In genomic region chr7:115691091-115691490, GRCm38 (mm10) we compare ENCODE assay signal across 24 mouse cellular contexts.
DNase-seq lines count a peak whose midpoint lies in the region; ATAC-seq and TF ChIP-seq lines count a peak whose summit lies in the region.
"Had no signal": no experiment of that assay in that cellular context is flagged by ENCODE, and none has a peak within 500 bp of the region (broad histone marks: within the 10 kb centered on the region; RNA-seq: fewer than 3 reads in every experiment).

No protein-coding gene starts in this region.

- TF ChIP-seq POLR2A in brain, embryonic 14.5 days (IDR thresholded peaks at IDR 0.05; ENCODE audit: borderline replicate concordance, extremely low read depth, insufficient read depth, insufficient read length, poor library complexity, severe bottlenecking) = no peak

- H3K4me3 ChIP-seq in forebrain, embryonic 14.5 days (ENCODE audit: low read depth, low read length) = no peak overlapping the region
- H3K4me3 ChIP-seq in forebrain, embryonic 13.5 days = no peak overlapping the region
- no peak overlapping the region for H3K4me3 ChIP-seq in limb, embryonic 10.5 days
- H3K4me3 ChIP-seq: embryonic facial prominence, embryonic 13.5 days; heart, adult 2 months; heart, embryonic 15.5 days; hindbrain, embryonic 13.5 days had no signal

- H3K27ac ChIP-seq in forebrain, embryonic 14.5 days (ENCODE audit: low read depth, low read length) = no peak overlapping the region
- no peak overlapping the region for H3K27ac ChIP-seq in forebrain, embryonic 13.5 days
- H3K27ac ChIP-seq in limb, embryonic 10.5 days = peak overlapping the region; percentile 20; the same call in 1 of the 2 replicates
- H3K27ac ChIP-seq: embryonic facial prominence, embryonic 13.5 days; heart, adult 2 months; heart, embryonic 15.5 days; hindbrain, embryonic 13.5 days; hindbrain, postnatal 0 days had no signal

- H3K4me2 ChIP-seq in forebrain, embryonic 14.5 days (ENCODE audit: low read length) = no peak overlapping the region
- H3K4me2 ChIP-seq in forebrain, embryonic 13.5 days = no peak overlapping the region
- H3K4me2 ChIP-seq: embryonic facial prominence, embryonic 13.5 days; heart, embryonic 11.5 days; heart, embryonic 15.5 days; hindbrain, embryonic 13.5 days had no signal

- no peaks in the 10 kb centered on the region for H3K27me3 ChIP-seq in forebrain, embryonic 14.5 days (replicated peaks; ENCODE audit: control insufficient read depth, insufficient read depth, low read length)
- H3K27me3 ChIP-seq in forebrain, embryonic 13.5 days = no peaks in the 10 kb centered on the region
- H3K27me3 ChIP-seq in limb, embryonic 10.5 days (ENCODE audit: low read depth, poor library complexity, severe bottlenecking) = no peaks in the 10 kb centered on the region
- H3K27me3 ChIP-seq: heart, embryonic 15.5 days; hindbrain, embryonic 13.5 days had no signal

- ATAC-seq in forebrain, embryonic 14.5 days = peak; percentile 60; the same call in 1 of the 2 replicates
- no peak; the same call in 1 of the 2 replicates for ATAC-seq in forebrain, embryonic 13.5 days
- ATAC-seq: CD4-positive, CD25-positive, alpha-beta regulatory T cell, adult 4 months; hindbrain, postnatal 0 days had no signal

- no peaks in the 10 kb centered on the region for H3K36me3 ChIP-seq in forebrain, embryonic 14.5 days (ENCODE audit: control insufficient read depth, insufficient read depth, low read length)
- H3K36me3 ChIP-seq in forebrain, embryonic 13.5 days (ENCODE audit: poor library complexity, severe bottlenecking) = no peaks in the 10 kb centered on the region
- no peaks in the 10 kb centered on the region for H3K36me3 ChIP-seq in limb, embryonic 10.5 days
- H3K36me3 ChIP-seq: embryonic facial prominence, embryonic 13.5 days; G1E; heart, embryonic 15.5 days; hindbrain, embryonic 13.5 days had no signal

- peak; percentile 49 for DNase-seq in embryo, embryonic 10.5 days (ENCODE audit: low spot score)
- DNase-seq in embryo, embryonic 9.5 days (ENCODE audit: extremely low spot score) = no peak
- peak; percentile 57 for DNase-seq in forebrain, embryonic 14.5 days (ENCODE audit: low spot score)
- DNase-seq in brain, embryonic 14.5 days (ENCODE audit: low read depth) = peak; percentile 71
- no peak for DNase-seq in limb, embryonic 10.5 days (ENCODE audit: low spot score)
- no peak for DNase-seq in cerebellum, adult 18-20 months
- DNase-seq: adrenal gland, adult 8-10 months; adrenal gland, postnatal 36 days; B cell, adult 2 months; cerebellum, adult 11 months; cerebellum, adult 9-11 months; cerebellum, postnatal 36 days; gastrocnemius, postnatal 14 days; heart, adult 2 months; heart, postnatal 14 days; kidney, adult 11 months had no signal

- 9% methylated on average over 4 of the region's 4 CpGs for WGBS in forebrain, embryonic 14.5 days
- WGBS in forebrain, embryonic 13.5 days = 14% methylated on average over 4 of the region's 4 CpGs
- 24% methylated on average over 4 of the region's 4 CpGs for whole genome bisulfite sequencing in limb, embryonic 10.5 days

- H3K9me3 ChIP-seq in forebrain, embryonic 14.5 days (replicated peaks; ENCODE audit: control insufficient read depth, low read length) = no peaks in the 10 kb centered on the region
- no peaks in the 10 kb centered on the region for H3K9me3 ChIP-seq in forebrain, embryonic 13.5 days (replicated peaks)
- no peaks in the 10 kb centered on the region for H3K9me3 ChIP-seq in limb, embryonic 10.5 days (replicated peaks)
- H3K9me3 ChIP-seq: embryonic facial prominence, embryonic 13.5 days; G1E; heart, embryonic 15.5 days; hindbrain, embryonic 13.5 days had no signal

- no peak overlapping the region for H3K9ac ChIP-seq in forebrain, embryonic 14.5 days (ENCODE audit: low read length)
- H3K9ac ChIP-seq in forebrain, embryonic 13.5 days = no peak overlapping the region
- H3K9ac ChIP-seq: embryonic facial prominence, embryonic 13.5 days; heart, embryonic 15.5 days; hindbrain, embryonic 13.5 days had no signal

- 0 out of 2 replicates have a peak, but pooled peaks cover 13% of the 10 kb centered on the region for H3K4me1 ChIP-seq in forebrain, embryonic 14.5 days (ENCODE audit: control insufficient read depth, insufficient read depth, low read length)
- peaks cover 47% of the 10 kb centered on the region for H3K4me1 ChIP-seq in forebrain, embryonic 13.5 days
- peaks cover 51% of the 10 kb centered on the region for H3K4me1 ChIP-seq in limb, embryonic 10.5 days

- no peak for TF ChIP-seq CTCF in brain, embryonic 14.5 days (IDR thresholded peaks at IDR 0.05; ENCODE audit: borderline replicate concordance, extremely low read depth, insufficient read depth, insufficient read length)

Comparison
In these comparisons a context has a peak if more than half of its experiments do, and no peak if none do; other contexts are left out.
1. DNase-seq: peak in embryo, embryonic 10.5 days (single experiment), forebrain, embryonic 14.5 days (single experiment) and brain, embryonic 14.5 days (single experiment); none in embryo, embryonic 9.5 days (single experiment), limb, embryonic 10.5 days (single experiment) and cerebellum, adult 18-20 months (0 of 2).